Mouse (Mus musculus) thymus, adult 2 months (tissue): ENCODE data around the gene Gm3012. TPM values are rescaled to one million over a fixed set of nuclear protein-coding genes. Genes with fewer than 3 reads are reported as not detected.
"Not testable (repeated sequence)": the region's sequence is repeated elsewhere in the genome, so short reads cannot be mapped to it uniquely, and the experiment has no call there.

Experiments
- DNase-seq: peaks from one replicate; pipeline ENCODE4 v3.0.0; 2021
- H3K27ac ChIP-seq: fragments of 200-500 bp; 2 replicates; pipeline ENCODE4 v1.5.1; 2012; ENCODE audit warnings: low read length, control low read depth; ENCODE audit not compliant: control insufficient read depth, insufficient read depth
- H3K27me3 ChIP-seq: fragments of 200-500 bp; 2 replicates; pipeline ENCODE4 v1.6.1; 2012; ENCODE audit warnings: mild to moderate bottlenecking, low read length, moderate library complexity, mixed read lengths; ENCODE audit not compliant: control insufficient read depth, insufficient read depth
- H3K36me3 ChIP-seq: fragments of 200-500 bp; 2 replicates; pipeline ENCODE4 v1.6.1; 2012; ENCODE audit warnings: mild to moderate bottlenecking, low read length, moderate library complexity; ENCODE audit not compliant: control insufficient read depth, insufficient read depth
- H3K4me1 ChIP-seq: fragments of 200-500 bp; replicated peaks from 2 replicates; pipeline ENCODE4 v1.6.1; 2012; ENCODE audit warnings: low read length; ENCODE audit not compliant: control insufficient read depth, insufficient read depth
- H3K4me3 ChIP-seq: fragments of 200-500 bp; 2 replicates; pipeline ENCODE4 v1.5.1; 2012; ENCODE audit warnings: mild to moderate bottlenecking, low read length, control low read depth, moderate library complexity; ENCODE audit not compliant: control insufficient read depth, insufficient read depth
- WGBS: fragments of 180-500 bp; shearing (Covaris S2); methylation state at CpG from one replicate; pipeline ENCODE4 v1.1.7; 2018; 5-methylcytosine and 5-hydroxymethylcytosine counted together
- polyA plus RNA-seq: library from polyadenylated mRNA; depleted of rRNA; stranded (reverse); fragments of >200 nt; gene quantifications from 2 replicates; pipeline ENCODE4 v1.2.3, GENCODE M21; 2012; rRNA removed

Gene Gm3012
- polyA plus RNA-seq = not detected in 2 replicates

- H3K27ac ChIP-seq, DNase-seq, H3K4me1 ChIP-seq, H3K36me3 ChIP-seq, H3K4me3 ChIP-seq, H3K27me3 ChIP-seq: not testable (repeated sequence)
- WGBS = no CpG with 5 or more reads among the region's 2 CpGs
Measured at GRCm38 (mm10) chr14:3634212-3634611, at the start of gene Gm3012. Gm3012 (plus strand) TSS chr14:3634512.

GRCm38 (mm10) chr14:3651730-3652129 is 17.4 kb downstream of the Gm3012 start, which contains the start of gene Gm3020:
Gm3020 (plus strand) TSS chr14:3652030.
- DNase-seq, H3K4me3 ChIP-seq, H3K27me3 ChIP-seq, H3K4me1 ChIP-seq, H3K36me3 ChIP-seq, H3K27ac ChIP-seq: not testable (repeated sequence)
- no CpG with 5 or more reads among the region's 32 CpGs for WGBS

DNA sequence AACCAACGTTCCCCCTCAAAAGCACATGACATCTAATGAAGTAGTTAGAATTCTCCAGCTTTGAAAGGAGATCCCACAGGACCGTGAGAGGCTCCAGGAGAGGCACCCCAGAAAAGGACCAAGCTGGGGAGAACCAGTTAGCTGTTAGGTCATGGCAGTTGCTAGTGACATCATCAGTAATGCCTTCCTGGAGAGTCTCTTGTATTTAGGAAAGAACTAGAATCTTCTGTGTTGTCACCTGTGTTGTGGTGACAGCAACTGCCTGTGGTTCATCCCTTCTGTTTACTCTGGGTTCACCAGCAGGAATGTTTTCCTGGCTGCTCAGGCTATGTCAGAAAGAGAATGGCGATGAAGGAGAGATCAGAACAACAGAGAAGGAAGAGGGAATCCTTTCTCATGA is 54.2 kb downstream of the Gm3012 start, which contains the start of gene Gm3043:
Gene Gm3043 (plus strand): TSS at position 301 of the 400 bp plus-strand sequence.
- no CpG with 5 or more reads among the region's 3 CpGs for WGBS
- DNase-seq, H3K27ac ChIP-seq, H3K4me1 ChIP-seq, H3K27me3 ChIP-seq, H3K36me3 ChIP-seq, H3K4me3 ChIP-seq: not testable (repeated sequence)

Other genes starting within 250 kb of the Gm3012 start
- gene Gm10413, start 239.4 kb upstream of the Gm3012 start, polyA plus RNA-seq = not detected in 2 replicates
- gene Gm10409, start 221.9 kb upstream of the Gm3012 start, polyA plus RNA-seq = 0.05 and 0.09 TPM in 2 replicates
- gene Gm3005, start 206.4 kb upstream of the Gm3012 start, polyA plus RNA-seq = 0.42 TPM in 1 of 2 replicates, not detected in the other
- gene Gm10408, start 185.1 kb upstream of the Gm3012 start, polyA plus RNA-seq = not detected in 2 replicates
- gene Gm3020, start 17.5 kb downstream of the Gm3012 start, polyA plus RNA-seq = 0.05 and 0.09 TPM in 2 replicates
- not detected in 2 replicates for gene Gm3043, start 54.3 kb downstream of the Gm3012 start, polyA plus RNA-seq
- gene Gm3002, start 175.6 kb downstream of the Gm3012 start, polyA plus RNA-seq = 0.13 TPM in 1 of 2 replicates, not detected in the other
- 0.17 TPM in 1 of 2 replicates, not detected in the other for gene Gm3033, start 211.7 kb downstream of the Gm3012 start, polyA plus RNA-seq
- gene Gm2916, start 249.7 kb downstream of the Gm3012 start, polyA plus RNA-seq = not detected in 2 replicates